Mouse (Mus musculus): Measurements from ENCODE around the gene Psors1c2.

The Psors1c2 gene

DNA sequence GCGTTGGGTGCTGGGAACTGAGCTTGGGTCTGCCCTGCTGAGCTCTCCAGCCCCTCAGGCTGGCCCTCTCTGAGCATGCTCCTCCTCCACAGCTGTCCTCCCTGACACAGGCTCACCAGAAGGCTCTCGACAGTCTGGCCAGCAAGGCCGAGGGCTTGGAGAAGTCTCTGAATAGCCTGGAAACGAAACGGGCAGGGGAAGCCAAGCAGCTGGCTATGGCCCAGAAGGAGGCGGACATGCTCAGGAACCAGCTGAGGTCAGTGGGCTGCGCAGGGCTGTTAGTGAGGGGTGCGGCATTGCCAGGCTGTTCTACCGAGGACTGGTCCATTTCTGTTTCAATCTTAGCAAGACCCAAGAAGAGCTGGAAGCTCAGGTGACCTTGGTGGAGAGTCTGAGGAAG, 8.6 kb upstream of the Psors1c2 start:
- DNase-seq, result no peak

DNA sequence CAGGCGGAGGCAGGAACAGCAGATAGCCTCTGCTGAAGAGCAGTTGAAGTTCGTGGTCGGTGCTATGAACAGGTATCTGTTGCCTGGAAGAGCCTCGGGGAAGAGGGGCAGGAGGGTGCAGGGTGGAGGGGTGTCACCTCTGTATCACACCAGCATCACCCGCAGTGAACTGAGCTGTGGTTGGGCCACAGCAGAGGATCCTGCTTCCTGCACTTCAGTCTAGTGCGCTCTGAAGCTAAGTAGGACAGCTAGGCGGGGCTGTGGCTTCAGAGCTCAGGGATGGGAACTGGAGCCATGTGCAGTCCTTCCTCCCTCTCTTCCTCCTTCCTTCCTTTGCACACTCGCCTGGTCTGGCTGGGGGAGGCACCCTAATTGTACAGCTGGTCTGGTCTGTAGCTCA, 6.4 kb upstream of the Psors1c2 start:
- DNase-seq, result peak; percentile 47 to 51

DNA sequence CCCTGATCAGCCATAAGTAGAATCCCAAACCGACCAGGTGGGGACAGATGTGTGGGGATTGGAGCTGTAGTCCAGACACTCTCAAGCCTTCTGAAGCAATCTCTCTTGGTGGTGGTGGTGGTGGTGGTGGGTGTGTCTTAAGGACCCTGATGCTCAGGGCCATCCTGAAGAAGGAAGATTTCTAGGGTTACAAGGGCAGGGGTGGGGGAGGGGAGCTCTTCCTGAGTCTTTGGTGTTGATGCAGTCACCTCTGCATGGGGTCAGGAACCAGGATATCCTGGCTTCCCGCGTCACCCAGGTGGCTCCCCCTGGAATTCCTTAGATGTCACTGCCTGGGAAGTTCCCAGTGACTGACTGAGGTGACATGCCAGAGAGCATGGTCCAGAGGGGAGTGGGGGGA, 641 bp upstream of the Psors1c2 start:
- no peak for DNase-seq

DNA sequence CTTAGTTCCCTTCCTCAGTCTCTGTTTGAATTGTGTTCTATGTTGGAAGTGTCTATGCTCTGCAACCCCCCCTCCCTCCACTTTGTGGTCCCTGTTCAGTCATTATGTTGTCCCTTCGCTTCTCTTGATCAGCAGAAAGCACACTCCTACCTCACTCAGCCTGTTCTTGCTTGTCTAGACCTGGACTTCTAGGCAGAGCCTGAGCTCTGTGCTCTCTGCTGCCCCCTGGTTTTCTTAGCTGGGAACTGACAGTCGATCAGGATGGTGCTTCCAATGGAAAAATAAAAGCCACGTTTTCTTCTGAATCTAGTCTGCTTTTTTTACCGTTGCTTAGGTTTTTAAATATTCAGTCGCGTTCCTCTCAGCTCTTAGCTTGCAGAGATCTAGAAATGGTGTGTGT, 1.3 kb downstream of the Psors1c2 start:
- DNase-seq, result peak in 1 of 2 experiments; percentile 45

DNA sequence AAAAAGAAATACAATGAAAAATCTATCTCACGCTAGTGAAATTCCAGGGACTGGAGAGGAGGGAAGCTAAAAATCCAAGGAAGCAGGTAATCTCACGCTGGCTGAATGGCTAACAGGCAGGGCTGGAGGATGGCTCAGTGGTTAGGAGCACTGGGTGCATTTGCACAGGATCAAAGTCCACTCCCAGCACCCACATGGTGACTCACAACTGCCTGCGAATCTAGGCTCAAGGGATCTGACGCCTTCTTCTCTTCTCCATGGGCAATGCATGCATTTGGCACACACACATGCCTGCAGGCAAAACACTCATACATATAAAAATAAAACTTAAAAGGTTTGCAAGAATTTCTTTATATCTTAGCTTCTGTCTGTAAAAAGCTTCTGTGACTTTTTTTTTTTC, 4.4 kb downstream of the Psors1c2 start:
- no peak for DNase-seq

DNA sequence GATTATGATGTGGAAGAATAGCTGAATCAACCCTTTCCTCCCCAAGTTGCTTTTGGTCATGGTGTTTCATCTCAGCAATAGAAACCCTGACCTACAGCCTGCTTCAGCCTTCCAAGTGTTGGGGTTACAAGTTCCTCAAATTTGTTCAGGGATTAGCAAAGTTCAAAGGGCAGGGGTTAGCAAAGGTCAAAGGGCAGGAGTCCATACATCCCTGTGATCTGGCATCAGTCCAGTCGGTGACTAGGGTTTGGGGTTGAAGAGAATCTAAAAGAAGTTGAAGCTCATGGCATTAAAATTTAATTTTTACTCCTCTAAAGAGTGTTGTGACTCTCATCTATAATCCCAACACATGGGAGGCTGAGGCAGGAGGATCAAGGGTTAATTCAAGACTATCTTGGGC, 5.5 kb downstream of the Psors1c2 start:
- no peak for DNase-seq

DNA sequence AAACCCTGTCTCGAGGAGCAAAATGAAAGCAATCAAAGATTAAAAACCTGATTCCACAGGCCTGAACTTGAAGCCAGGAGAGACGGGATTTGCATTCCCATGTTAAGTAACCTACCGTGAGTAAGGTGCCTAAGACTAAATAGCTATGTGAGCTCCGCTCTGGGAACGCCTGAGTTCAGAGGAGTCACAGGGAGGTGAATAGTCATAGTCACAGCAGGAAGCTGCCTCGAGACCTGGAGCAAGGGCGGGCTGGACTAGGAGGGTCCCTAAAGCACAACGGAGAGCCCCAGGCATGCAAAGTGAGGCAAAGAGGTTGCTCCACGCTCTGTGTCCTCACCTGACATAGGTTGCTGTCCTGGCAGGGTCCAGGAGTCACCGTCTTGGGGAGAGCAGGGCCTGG, 6.5 kb downstream of the Psors1c2 start:
- DNase-seq, result no peak

DNA sequence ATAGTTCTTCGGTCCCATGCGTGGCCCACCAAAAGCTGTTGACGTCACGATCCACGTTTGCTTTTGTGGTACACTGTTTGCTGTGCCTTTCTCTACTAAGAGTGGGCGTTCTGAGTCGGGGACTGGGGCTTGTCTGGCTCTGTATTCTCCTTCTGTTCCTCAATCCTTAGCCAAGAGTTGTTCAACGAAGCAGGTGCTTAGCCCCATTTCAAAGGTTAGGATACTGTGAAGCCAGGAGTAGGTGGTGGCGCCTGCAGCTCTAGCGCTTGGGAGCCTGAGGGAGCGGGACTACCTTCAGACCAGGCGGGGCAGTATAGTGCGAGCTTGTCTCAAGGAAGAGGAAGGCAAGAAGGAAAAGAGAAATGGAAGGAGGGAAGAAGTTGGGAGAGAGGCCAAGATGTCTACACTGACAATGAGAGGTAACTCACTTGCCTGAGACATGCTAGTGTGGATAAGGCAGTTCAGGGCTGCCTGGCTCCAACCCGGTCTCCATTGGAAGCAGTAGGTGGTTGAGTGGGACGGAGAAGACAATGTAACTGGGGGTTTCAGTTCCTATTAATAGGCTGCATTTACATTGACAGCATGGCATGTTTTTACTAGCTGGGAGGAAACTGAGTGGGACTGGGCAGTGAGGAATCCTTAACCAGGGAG, 9.9 kb downstream of the Psors1c2 start:
- no peak for DNase-seq

DNA sequence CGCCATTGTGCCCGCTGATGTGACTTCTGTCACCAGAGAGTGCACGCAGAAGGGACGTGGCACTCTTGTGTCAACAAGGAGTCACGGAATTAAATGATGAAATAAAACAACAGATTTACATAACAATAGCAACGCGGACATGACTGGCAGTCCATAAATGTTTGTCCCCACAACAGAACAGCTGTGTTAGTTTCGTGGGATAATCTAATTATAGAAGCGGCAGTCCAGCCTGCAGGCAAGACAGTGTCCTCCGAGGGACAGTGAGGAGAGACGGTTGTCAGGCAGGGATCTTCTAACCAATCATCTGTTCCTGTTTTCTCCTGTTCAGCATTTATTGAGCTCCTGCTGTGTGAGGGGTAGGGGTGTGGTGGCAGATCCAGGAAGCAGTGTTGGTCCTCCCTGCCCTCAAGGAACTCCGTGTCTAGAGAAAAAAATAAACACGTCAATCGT, 10.4 kb downstream of the Psors1c2 start:
- no peak for DNase-seq

DNA sequence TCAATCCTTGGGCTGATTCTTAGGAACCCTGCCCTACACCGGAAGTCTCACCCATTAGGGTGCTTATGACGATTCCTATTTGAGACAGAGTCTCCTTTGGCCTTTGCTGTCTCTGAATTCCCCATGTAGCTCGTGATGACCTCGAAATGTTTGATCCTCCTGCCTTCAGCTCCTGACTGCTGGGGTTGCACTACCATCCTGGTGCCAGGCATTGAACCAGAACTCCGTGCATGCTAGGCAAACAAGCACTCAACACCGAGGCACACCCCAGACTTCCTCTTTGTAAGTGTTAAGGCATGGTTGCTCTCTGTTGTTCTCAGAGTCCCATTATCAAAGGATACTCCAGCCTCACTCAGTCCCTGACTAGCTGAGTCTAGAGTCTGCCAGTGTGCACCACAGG, 11.0 kb downstream of the Psors1c2 start:
- DNase-seq, result no peak

DNA sequence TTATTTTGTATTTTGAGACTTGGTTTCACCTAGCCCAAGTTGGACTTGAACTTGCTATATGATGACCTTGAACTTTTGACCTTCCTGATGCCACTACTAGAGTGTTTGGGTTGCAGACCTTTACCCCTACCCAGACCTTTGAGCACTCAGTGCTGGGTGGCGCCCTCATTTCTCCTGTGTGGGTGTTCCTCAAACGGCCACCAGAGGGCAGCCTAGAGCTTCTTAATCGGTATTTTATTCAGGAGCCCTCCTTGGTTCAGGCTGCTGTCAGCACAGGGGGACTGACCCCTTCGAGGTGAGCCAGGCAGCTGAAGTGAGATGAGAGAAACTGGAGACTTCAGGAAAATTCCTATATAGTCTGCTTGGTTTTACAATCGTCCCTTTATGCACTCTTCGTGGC, 11.7 kb downstream of the Psors1c2 start:
- DNase-seq, result no peak

DNA sequence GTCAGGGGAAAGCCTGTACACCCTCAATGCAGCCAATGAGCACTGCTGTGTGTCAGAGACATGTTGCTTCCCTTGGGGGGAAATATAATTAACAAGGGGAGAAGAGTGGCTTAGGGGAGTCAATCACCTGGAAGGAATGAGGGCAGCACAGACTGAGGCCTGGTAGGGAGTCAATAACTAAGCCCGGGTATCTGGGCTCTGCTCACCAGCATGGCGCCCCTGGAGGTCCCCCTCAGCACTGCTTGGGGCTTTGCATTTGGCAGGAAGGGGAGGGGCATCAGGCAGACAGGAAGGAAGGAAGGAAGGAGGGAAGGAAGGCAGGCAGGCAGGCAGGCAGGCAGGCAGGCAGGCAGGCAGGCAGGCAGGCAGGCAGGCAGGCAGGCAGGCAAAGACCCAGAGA, 14.5 kb downstream of the Psors1c2 start:
- no peak for DNase-seq

DNA sequence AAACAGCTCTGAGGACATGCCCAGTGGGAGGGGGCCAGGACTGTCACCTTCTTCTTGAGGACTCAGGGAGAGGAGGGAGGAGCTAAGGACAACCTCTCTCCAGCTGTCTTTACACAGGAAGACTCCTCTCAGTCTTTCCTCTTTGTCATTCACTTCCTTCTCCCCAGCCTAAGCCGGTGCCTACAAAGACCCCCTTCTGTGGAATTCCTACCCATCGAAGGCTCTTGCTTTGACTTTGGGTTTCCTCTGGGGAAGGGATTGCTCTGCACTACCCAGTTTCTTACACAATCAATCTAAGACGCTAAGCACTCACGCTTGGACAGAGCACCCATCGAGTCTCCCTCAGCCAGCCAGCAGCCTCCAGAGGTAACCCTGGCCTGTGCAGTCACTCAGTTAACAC, 15.6 kb downstream of the Psors1c2 start:
- no peak for DNase-seq

DNA sequence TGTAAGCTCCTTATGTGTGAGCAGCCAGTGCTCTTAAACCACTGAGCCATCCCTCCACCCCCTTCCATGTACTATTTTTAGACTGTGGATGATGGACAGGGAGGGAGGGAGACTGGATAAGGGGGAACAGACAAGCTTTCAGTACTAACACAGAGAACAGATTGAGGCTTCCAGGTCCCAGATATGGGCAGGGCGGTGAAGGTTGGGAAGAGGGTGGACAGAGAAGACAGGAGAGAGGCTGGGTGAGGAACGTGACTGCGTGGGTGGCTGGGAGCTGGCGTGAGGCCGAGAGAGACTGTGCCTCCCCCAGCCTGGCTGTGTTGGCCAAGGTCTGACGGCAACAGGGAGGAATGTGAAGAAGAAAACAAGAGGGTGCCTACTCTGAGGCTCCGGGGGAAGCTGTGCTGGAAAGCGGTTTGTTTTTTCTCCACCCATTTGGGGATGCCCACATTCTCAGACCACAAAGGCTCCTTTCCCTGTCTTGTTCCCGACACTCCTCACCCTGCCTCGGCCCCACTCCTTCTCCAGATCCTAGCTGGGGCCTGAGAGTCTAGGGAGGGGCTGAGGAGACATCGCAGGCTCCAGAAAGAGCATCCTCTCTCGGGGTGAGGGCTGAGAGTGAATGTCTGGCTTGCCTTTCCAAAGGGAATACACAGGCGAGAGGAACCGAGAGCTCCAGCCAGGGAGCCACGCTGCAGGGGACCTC, 16.6 kb downstream of the Psors1c2 start:
- no peak for DNase-seq

DNA sequence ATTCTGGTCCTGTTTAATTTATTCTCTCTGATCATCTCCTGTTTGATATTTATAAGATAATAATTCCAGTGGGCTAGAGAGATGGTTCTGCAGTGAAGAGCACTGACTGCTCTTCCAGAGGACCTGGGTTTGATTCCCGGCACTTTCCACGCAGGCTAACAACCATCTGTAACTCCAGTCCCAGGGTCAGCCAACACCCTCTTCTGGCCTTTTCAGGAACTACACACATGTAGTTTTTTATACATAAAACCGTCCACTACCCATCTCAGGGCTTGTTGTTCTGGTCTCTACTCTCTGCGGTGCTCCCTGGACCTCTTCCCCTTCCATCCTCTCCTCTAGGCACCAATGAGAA, 17.1 kb downstream of the Psors1c2 start:
- no peak for DNase-seq

DNA sequence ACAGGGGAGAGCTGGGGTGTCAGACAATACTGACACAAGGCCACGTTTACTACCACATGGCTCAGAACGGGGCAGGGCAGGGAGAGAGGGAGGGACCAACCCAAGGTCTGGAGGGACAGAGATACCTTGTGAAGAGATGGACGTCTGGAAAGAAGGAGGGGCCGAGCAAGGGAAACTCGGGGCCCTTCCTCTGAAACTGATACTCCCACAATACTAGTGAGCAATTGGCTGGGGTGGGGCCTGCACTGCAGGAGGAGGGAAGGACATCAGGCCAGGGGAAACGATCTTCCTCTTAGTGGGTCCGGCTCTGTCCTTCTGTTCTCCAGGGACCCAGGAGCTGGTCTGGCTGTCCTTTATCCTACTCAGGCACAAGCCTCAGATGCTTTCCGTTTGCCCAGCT, 17.9 kb downstream of the Psors1c2 start:
- DNase-seq, result no peak

DNA sequence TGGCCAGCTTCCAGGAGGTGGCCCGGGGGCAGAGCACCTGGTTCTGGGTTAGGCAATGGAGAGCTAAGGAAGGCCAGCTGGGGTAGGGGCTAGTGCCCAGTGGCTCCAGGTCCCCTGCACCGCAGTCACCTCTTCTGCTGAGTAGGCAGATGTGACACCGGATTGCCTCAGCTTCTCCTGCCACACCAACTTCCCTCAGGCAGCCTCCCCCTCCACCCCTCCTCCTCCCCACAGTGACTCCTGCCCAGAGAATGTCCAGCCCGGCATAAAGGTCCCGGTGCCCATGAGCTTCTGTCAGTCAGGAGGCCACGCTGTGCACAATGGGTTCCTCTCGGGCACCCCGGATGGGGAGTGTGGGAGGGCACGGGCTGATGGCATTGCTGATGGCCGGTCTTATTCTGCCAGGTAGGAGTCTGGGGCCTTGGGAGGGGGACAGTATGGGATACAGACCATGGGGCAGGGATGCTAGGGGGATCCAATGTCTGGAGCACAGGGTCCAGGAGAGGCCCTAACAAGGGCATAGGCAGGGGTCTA, 18.9 kb downstream of the Psors1c2 start, which contains the start of gene Cdsn:
Gene Cdsn (plus strand): TSS at position 248 of the 534 bp plus-strand sequence.
- DNase-seq, result no peak

DNA sequence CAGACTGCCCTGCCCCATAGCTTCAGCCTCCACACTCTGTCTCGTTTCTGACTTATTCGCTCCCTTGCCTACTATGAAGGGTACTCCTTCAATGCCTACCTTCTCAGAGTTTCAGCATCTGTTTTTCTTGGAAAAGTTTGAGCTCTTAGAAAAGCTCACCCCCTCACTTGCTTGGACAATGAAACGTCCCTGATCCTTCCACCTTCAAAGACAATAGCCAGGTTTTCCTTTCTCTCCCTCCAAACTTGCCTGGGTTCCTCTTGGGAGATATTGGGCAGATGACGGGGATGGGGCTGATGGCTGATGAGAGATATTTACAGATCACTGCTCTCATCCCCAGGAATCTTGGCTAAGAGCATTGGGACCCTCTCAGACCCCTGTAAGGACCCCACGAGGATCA, 21.3 kb downstream of the Psors1c2 start:
- DNase-seq, result no peak

DNA sequence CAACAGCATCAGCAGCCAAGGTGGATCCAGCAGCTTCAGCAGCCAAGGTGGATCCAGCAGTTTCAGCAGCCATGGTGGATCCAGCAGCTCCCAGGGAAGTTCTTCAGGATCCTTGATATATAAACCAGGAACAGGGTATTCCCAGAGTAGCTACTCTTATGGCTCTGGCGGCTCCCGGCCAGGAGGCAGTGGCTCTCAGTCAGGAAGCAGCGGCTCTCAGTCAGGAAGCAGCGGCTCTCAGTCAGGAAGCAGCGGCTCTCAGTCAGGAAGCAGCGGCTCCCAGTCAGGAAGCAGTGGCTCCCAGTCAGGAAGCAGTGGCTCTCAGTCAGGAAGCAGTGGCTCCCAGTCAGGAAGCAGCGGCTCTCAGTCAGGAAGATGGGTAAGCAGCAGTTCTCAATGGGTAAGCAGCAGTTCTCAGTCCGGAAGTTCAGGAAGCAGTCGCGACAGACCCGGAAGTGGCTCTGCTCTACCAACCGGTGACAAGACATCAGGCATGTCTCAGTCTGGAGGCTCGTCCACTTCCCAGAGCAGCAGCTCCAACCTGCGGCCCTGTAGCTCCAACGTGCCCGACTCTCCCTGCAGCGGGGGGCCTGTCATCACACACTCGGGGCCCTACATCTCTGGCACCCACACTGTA, 21.9 kb downstream of the Psors1c2 start:
- no peak for DNase-seq

DNA sequence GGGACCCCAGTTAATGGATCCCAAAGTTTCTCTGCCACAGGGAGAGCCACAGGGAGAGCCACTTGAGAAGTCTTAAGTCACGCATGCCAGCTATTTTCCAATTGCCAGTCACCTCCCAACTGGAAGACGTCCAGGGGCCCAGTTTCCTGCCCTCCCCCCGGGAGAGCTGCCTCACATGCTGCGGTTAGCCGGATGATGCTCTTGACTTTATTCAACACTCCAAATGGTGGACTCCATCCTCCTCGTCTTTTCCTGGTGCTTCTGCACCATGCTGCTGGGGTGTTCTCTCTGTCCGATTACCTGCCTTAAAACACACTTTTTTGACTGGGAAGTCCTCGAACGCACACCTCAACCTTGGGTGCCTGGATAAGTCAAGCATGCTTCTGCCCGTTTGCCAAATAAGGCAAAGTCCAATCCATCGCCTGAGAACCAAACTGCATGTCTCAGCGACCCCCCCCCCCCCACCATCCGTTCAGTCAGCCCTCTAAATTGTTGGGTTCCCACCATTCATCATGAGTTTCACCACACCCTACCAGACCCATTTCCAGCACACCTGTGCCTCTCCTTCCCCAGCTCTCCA, 23.3 kb downstream of the Psors1c2 start:
- DNase-seq, result no peak

DNA sequence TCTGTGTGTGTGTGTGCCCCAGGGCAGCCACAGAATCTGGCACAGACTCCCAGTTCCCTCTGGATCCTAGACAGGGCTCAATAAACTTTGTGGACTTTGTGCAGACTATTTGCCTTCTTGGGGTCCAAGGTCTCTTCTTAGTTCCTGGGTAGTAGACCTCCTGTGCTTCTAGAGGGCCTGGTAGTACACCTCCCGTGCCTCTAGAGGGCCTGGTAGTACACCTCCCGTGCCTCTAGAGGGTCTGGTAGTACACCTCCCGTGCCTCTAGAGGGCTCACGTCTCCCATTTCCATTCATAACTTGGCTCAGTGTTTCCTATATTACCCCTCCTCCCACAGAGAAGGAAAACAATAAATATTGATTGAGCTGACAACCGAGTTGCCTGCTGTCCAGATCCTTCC, 23.8 kb downstream of the Psors1c2 start:
- no peak for DNase-seq

DNA sequence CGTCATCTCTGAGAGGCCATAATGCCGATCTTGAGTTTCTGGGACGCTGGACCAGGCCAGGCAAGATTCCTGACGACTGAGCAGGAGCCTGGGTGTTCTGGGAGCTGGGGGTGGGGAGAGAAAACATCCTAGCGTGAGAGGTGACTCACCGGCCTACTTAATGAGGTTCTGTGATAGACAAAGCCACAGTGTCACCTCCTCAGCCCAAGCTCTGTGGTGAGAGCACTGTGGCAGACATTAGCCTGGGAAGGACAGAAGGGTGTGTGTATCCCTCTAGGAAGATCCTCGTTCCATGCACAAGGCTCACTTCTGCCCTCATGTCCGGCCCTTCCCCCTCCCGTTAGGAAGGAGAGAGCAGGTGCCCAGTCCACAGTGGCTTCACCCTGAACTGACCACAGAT, 24.4 kb downstream of the Psors1c2 start:
- no peak for DNase-seq

DNA sequence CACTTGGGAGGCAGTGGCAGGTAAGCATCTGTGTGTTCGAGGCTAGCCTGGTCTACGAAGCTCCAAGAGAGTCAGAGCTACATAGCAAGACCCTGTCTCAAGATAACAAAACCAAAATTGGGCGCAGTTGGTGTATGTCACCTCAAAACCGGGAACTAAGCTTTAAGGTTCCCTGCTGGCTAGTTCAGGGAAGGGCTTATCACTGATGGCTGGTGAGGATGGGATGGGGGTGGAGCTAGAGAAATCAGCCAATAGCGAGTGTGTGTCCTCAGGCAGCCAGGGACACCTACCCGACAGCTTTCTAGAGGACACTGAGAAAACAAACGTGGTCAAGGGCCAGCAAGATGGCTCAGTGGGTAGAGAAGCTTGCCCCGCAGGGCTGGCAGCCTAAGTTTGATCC, 25.2 kb downstream of the Psors1c2 start:
- DNase-seq, result no peak

DNA sequence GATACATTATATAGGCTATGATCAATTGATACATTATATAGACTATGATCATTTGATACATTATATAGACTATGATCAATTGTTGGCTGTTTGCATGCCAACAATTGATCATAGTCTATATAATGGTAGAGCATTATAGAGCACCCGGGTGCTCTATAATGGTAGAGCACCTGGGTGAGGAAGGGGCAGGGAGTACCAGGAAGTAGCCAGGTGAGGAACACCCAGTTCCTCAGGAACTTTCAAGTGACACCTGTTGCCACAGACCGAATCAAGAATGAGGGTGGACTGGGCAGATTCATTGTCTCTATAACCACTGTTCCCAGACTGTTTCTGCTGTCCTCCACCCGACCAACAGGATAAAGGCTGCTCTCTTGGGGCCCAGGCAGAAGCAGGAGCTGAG, 34.1 kb downstream of the Psors1c2 start, which contains the start of gene 2300002M23Rik:
Gene 2300002M23Rik (plus strand): TSS at position 301 of the 400 bp plus-strand sequence.
- DNase-seq, result no peak
